Mouse (Mus musculus): ENCODE results near the gene Rnf222. TPM values are rescaled to one million over a fixed set of nuclear protein-coding genes. Genes with fewer than 3 reads are reported as not detected.
A peak's percentile ranks its signal among the peaks of the same experiment; 100 is the strongest.
"Not testable (repeated sequence)": the region's sequence is repeated elsewhere in the genome, so short reads cannot be mapped to it uniquely, and the experiment has no call there.

The Rnf222 gene
- total RNA-seq, 2 experiments from 2014 or later: not detected

- DNase-seq (ENCODE audit: low spot score in 2 of 2): no peak
Measured at GRCm38 (mm10) chr11:68907251-68907650, 18.9 kb downstream of the Rnf222 start.

- no peak for DNase-seq (ENCODE audit: low spot score in 2 of 2)
Measured at GRCm38 (mm10) chr11:68908846-68909503, 20.6 kb downstream of the Rnf222 start.

- no peak for DNase-seq (ENCODE audit: low spot score in 2 of 2)
Measured at GRCm38 (mm10) chr11:68911531-68912177, 23.3 kb downstream of the Rnf222 start.

- no peak for DNase-seq (ENCODE audit: low spot score in 2 of 2)
Measured at GRCm38 (mm10) chr11:68914566-68914965, 26.2 kb downstream of the Rnf222 start.

GRCm38 (mm10) chr11:68923191-68923590, 34.8 kb downstream of the Rnf222 start:
- DNase-seq (ENCODE audit: low spot score in 2 of 2): no peak

GRCm38 (mm10) chr11:68924749-68925148, 36.4 kb downstream of the Rnf222 start:
- no peak for DNase-seq (ENCODE audit: low spot score in 2 of 2)

- no peak for DNase-seq (ENCODE audit: low spot score in 2 of 2)
Measured at GRCm38 (mm10) chr11:68926981-68927380, 38.6 kb downstream of the Rnf222 start, which contains the start of gene Odf4. Odf4 (minus strand) TSS chr11:68927081.

GRCm38 (mm10) chr11:68929947-68930346, 41.6 kb downstream of the Rnf222 start:
- no peak for DNase-seq (ENCODE audit: low spot score in 2 of 2)

GRCm38 (mm10) chr11:68933885-68934507, 45.6 kb downstream of the Rnf222 start:
- no peak for DNase-seq (ENCODE audit: low spot score in 2 of 2)

- DNase-seq (ENCODE audit: low spot score in 2 of 2): not testable (repeated sequence)
Measured at GRCm38 (mm10) chr11:68936951-68937350, 48.6 kb downstream of the Rnf222 start.

GRCm38 (mm10) chr11:68939451-68940304, 51.3 kb downstream of the Rnf222 start:
- peak; percentile 78 to 94 for DNase-seq (ENCODE audit: low spot score in 2 of 2)

- no peak for DNase-seq (ENCODE audit: low spot score in 2 of 2)
Measured at GRCm38 (mm10) chr11:68940516-68940915, 52.2 kb downstream of the Rnf222 start.

- DNase-seq (ENCODE audit: low spot score in 2 of 2): no peak
Measured at GRCm38 (mm10) chr11:68942731-68943130, 54.4 kb downstream of the Rnf222 start.

- DNase-seq (ENCODE audit: low spot score in 2 of 2): no peak
Measured at GRCm38 (mm10) chr11:68945245-68945644, 56.9 kb downstream of the Rnf222 start.

Other genes starting within 250 kb of the Rnf222 start
- 100 to 1,000 TPM; 138 to 147 TPM for gene Myh10, start 197.0 kb upstream of the Rnf222 start, total RNA-seq (2021)
- 10 to 100 TPM; 85.1 to 93.1 TPM for gene Ndel1, start 16.7 kb upstream of the Rnf222 start, total RNA-seq (2021)
- 100 to 1,000 TPM; 611 to 652 TPM for gene Rpl26, start 13.0 kb downstream of the Rnf222 start, total RNA-seq (2021)
- under 1 TPM; 0.33 to 0.41 TPM for gene Odf4, start 38.5 kb downstream of the Rnf222 start, total RNA-seq (2021)
- gene Arhgef15, start 68.9 kb downstream of the Rnf222 start, total RNA-seq (2021): 1 to 10 TPM; 7.6 to 9.7 TPM
- gene Slc25a35, start 79.6 kb downstream of the Rnf222 start, total RNA-seq (2021): 1 to 10 TPM; 4.6 to 4.8 TPM
- 10 to 100 TPM; 13.4 to 15.8 TPM for gene Rangrf, start 86.6 kb downstream of the Rnf222 start, total RNA-seq (2021)
- 10 to 100 TPM; 24.1 to 25.3 TPM for gene Pfas, start 119.9 kb downstream of the Rnf222 start, total RNA-seq (2021)
- gene Ctc1, start 127.4 kb downstream of the Rnf222 start, total RNA-seq (2021): 10 to 100 TPM; 33.6 to 38.8 TPM
- 1 to 10 TPM; 2.1 to 2.3 TPM for gene Aurkb, start 157.1 kb downstream of the Rnf222 start, total RNA-seq (2021)
- gene Borcs6, start 171.2 kb downstream of the Rnf222 start, total RNA-seq (2021): 10 to 100 TPM; 25.2 to 26.4 TPM
- gene Tmem107, start 182.3 kb downstream of the Rnf222 start, total RNA-seq (2021): 10 to 100 TPM; 13.5 to 13.7 TPM
- gene Vamp2, start 199.9 kb downstream of the Rnf222 start, total RNA-seq (2021): 1,000 to 10,000 TPM; 1,073 to 1,118 TPM
- 10 to 100 TPM; 84.4 to 86.8 TPM for gene Per1, start 206.7 kb downstream of the Rnf222 start, total RNA-seq (2021)
- under 1 TPM; 0.46 to 0.62 TPM for gene Hes7, start 231.9 kb downstream of the Rnf222 start, total RNA-seq (2021)
- gene 9130213A22Rik, start 234.0 kb downstream of the Rnf222 start, total RNA-seq (2021): under 1 TPM; 0.88 to 0.95 TPM
- 1 to 10 TPM; 2.9 to 5.7 TPM for gene Aloxe3, start 237.3 kb downstream of the Rnf222 start, total RNA-seq (2021)

Data from layer of hippocampus, postnatal 14 days (tissue).